Mouse (Mus musculus): ENCODE measurements around the gene Tnrc18. TPM values are rescaled to one million over a fixed set of nuclear protein-coding genes. Genes with fewer than 3 reads are reported as not detected.

The Tnrc18 gene
- polyA plus RNA-seq, 1 experiment from 2014 or later = 11.1 TPM

DNA sequence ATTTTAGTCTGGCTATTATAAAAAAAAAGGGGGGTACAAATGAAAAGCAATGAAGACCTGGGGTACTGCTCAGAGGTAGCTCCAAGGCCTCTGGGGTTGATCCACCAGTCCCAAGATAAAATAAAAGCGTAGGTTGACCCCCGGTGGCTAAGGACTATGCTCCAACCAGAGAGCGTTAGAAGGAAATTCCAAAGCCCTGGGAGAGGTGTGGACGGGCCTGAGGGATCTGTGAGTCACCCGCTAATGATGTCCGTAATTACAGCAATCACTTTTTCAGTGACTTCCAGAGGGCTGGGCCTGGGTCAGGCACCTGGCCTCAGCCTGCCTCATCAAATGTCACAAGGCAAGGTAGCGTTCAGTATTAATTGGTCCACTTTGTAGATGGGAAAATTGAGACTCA lies 9.8 kb downstream of the Tnrc18 start:
- no peak for ATAC-seq (replicated peaks; ENCODE audit: low FRiP score)
- no peak overlapping the region for H3K4me3 ChIP-seq (ENCODE audit: low read depth, low read length)
- WGBS = 80% methylated on average over 7 of the region's 7 CpGs
- no peak overlapping the region for H3K27ac ChIP-seq (ENCODE audit: low read depth, low read length)
- H3K9me3 ChIP-seq (ENCODE audit: control insufficient read depth, low read length) = no peaks in the 10 kb centered on the region
- no peak overlapping the region for H3K9ac ChIP-seq (ENCODE audit: low read depth, low read length)
- DNase-seq (ENCODE audit: low spot score) = no peak
- no peak overlapping the region for H3K4me2 ChIP-seq
- H3K4me1 ChIP-seq (replicated peaks; ENCODE audit: control insufficient read depth, insufficient read depth, low read length) = peaks cover 27% of the 10 kb centered on the region
- peaks cover 11% of the 10 kb centered on the region; the same call in 1 of the 2 replicates for H3K36me3 ChIP-seq (ENCODE audit: control insufficient read depth, insufficient read depth, low read length)
- H3K27me3 ChIP-seq (replicated peaks; ENCODE audit: control insufficient read depth, insufficient read depth, low read length) = peaks cover 18% of the 10 kb centered on the region

DNA sequence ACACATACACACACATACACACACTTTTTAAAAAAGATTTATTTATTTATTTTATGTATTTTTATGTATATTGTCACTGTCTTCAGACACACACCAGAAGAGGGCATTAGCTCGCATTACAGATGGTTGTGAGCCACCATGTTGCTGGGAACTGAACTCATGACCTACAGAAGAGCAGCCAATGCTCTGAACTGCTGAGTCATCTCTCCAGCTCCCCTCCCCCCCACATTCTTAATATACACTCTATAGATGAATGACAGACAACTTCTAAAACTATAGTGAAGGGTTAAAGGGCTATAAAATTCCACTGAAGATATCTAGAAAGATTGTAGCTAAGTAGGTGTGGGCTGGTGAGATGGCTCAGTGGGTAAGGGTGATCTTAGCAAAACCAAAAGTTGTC lies 13.7 kb downstream of the Tnrc18 start:
- Histone ChIP-seq H3K9ac (ENCODE audit: low read depth, low read length) (no peak overlapping the region), H3K4me2 (no peak overlapping the region), H3K27me3 (replicated peaks; ENCODE audit: control insufficient read depth, insufficient read depth, low read length) (no peaks in the 10 kb centered on the region), H3K9me3 (ENCODE audit: control insufficient read depth, low read length) (no peaks in the 10 kb centered on the region), H3K36me3 (ENCODE audit: control insufficient read depth, insufficient read depth, low read length) (peaks cover 11% of the 10 kb centered on the region; the same call in 1 of the 2 replicates), H3K4me3 (ENCODE audit: low read depth, low read length) (no peak overlapping the region), H3K4me1 (replicated peaks; ENCODE audit: control insufficient read depth, insufficient read depth, low read length) (peaks cover 42% of the 10 kb centered on the region), H3K27ac (ENCODE audit: low read depth, low read length) (no peak overlapping the region)
- no peak for DNase-seq (ENCODE audit: low spot score)
- WGBS = 93% methylated on average over 1 of the region's 1 CpGs
- no peak for ATAC-seq (replicated peaks; ENCODE audit: low FRiP score)

DNA sequence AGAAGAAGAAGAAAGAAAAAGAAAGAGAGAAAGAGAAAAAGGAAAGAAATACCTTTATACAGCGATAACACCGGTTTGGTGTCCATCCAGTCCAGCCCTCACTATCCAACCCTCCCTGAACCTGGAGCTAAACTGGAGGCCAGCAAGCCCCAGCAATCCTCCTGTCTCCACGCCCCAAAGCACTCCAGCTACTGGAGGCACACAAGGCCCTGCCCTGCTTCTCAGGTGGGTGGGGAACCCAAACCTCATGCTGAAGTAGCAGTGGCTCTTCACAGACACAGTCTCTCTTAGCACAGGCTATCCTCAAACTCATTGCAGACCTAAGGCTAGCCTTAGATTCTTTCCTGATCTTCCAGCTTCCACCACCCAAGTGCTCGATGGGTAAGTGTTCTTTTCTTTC lies 14.6 kb downstream of the Tnrc18 start:
- no peaks in the 10 kb centered on the region for H3K27me3 ChIP-seq (replicated peaks; ENCODE audit: control insufficient read depth, insufficient read depth, low read length)
- DNase-seq (ENCODE audit: low spot score) = no peak
- WGBS = 72% methylated on average over 4 of the region's 4 CpGs
- H3K36me3 ChIP-seq (ENCODE audit: control insufficient read depth, insufficient read depth, low read length) = peaks cover 10% of the 10 kb centered on the region; the same call in 1 of the 2 replicates
- H3K4me2 ChIP-seq = no peak overlapping the region
- ATAC-seq (replicated peaks; ENCODE audit: low FRiP score) = peak; percentile 44
- no peaks in the 10 kb centered on the region for H3K9me3 ChIP-seq (ENCODE audit: control insufficient read depth, low read length)
- H3K4me1 ChIP-seq (replicated peaks; ENCODE audit: control insufficient read depth, insufficient read depth, low read length) = peaks cover 42% of the 10 kb centered on the region
- no peak overlapping the region for H3K4me3 ChIP-seq (ENCODE audit: low read depth, low read length)
- no peak overlapping the region for H3K27ac ChIP-seq (ENCODE audit: low read depth, low read length)
- no peak overlapping the region for H3K9ac ChIP-seq (ENCODE audit: low read depth, low read length)

DNA sequence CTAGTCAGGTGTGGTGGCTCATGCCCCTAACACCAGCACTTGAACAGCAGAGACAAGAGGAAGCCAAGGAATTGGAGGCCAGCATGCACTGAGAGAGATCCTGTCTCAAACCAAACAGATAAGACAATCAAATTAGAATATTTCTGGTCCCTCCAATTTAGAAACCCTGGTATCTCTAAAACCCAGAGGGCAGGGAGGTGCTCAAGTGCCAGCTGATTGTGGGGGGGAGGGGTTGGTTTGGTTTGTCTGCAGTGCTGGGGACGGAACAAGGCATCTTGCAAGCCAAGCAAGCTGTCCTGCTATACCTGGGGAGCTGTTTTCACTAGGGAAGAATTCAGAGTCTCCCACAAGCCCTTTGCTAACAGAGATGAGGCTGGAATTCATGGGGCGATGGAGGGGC lies 15.5 kb downstream of the Tnrc18 start:
- Histone ChIP-seq H3K36me3 (ENCODE audit: control insufficient read depth, insufficient read depth, low read length) (peaks cover 3% of the 10 kb centered on the region; the same call in 1 of the 2 replicates), H3K9me3 (ENCODE audit: control insufficient read depth, low read length) (no peaks in the 10 kb centered on the region), H3K27ac (ENCODE audit: low read depth, low read length) (peak overlapping the region; percentile 70; the same call in 1 of the 2 replicates), H3K4me3 (ENCODE audit: low read depth, low read length) (no peak overlapping the region), H3K9ac (ENCODE audit: low read depth, low read length) (peak overlapping the region; percentile 12; the same call in 1 of the 2 replicates), H3K4me2 (peak overlapping the region; percentile 43), H3K4me1 (replicated peaks; ENCODE audit: control insufficient read depth, insufficient read depth, low read length) (peaks cover 42% of the 10 kb centered on the region), H3K27me3 (replicated peaks; ENCODE audit: control insufficient read depth, insufficient read depth, low read length) (no peaks in the 10 kb centered on the region)
- no peak for DNase-seq (ENCODE audit: low spot score)
- WGBS = 43% methylated on average over 2 of the region's 2 CpGs
- peak; percentile 85 for ATAC-seq (replicated peaks; ENCODE audit: low FRiP score)

DNA sequence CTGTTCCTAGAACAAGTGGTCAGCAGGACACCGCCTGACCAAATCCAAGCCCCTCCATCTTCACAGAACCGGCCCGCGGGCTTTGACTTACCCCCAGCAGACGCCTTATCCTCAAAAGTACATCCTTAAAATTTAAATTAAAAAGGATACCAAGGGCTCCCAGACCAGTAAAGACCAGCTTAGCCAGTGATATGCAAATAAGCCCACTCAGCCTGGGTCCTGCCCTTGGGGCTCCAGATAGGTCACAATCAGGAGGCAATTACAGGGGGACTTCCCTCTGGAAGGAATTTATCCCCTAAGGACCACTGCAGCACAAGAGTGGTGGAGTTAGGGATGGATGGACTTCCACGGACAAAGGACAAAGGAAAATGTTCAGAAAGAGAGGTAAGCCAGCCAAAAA lies 16.8 kb downstream of the Tnrc18 start:
- Histone ChIP-seq H3K4me3 (ENCODE audit: low read depth, low read length) (no peak overlapping the region), H3K9ac (ENCODE audit: low read depth, low read length) (no peak overlapping the region), H3K4me1 (replicated peaks; ENCODE audit: control insufficient read depth, insufficient read depth, low read length) (peaks cover 42% of the 10 kb centered on the region), H3K9me3 (ENCODE audit: control insufficient read depth, low read length) (no peaks in the 10 kb centered on the region), H3K4me2 (peak overlapping the region; percentile 59), H3K27me3 (replicated peaks; ENCODE audit: control insufficient read depth, insufficient read depth, low read length) (no peaks in the 10 kb centered on the region), H3K27ac (ENCODE audit: low read depth, low read length) (peak overlapping the region; percentile 70), H3K36me3 (ENCODE audit: control insufficient read depth, insufficient read depth, low read length) (0 out of 2 replicates have a peak, but pooled peaks cover 2% of the 10 kb centered on the region)
- no peak for DNase-seq (ENCODE audit: low spot score)
- ATAC-seq (replicated peaks; ENCODE audit: low FRiP score) = no peak
- WGBS = 23% methylated on average over 6 of the region's 6 CpGs

DNA sequence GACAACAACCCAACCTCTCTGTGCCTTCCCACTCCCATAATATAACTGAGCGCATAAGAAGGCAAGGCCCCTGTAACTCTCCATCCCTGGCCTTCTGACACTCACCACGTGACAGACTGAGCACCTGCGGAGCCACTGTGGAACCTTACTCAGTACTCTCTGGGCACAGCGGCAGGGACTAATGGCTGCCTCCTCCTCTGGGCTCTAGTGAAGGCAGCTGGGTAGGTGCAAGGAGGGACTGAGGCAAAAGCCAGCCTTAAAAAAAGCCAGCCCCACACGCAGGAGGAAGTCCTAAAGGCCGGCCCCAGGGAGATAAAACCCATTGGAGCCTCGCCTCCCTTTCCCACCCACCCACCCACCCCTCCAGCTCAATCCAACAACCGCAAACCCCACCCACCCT lies 17.3 kb downstream of the Tnrc18 start:
- Histone ChIP-seq H3K4me2 (peak overlapping the region; percentile 59), H3K27ac (ENCODE audit: low read depth, low read length) (peak overlapping the region; percentile 20), H3K27me3 (replicated peaks; ENCODE audit: control insufficient read depth, insufficient read depth, low read length) (no peaks in the 10 kb centered on the region), H3K9ac (ENCODE audit: low read depth, low read length) (peak overlapping the region; percentile 47), H3K4me1 (replicated peaks; ENCODE audit: control insufficient read depth, insufficient read depth, low read length) (peaks cover 42% of the 10 kb centered on the region), H3K4me3 (ENCODE audit: low read depth, low read length) (peak overlapping the region; percentile 17), H3K9me3 (ENCODE audit: control insufficient read depth, low read length) (no peaks in the 10 kb centered on the region), H3K36me3 (ENCODE audit: control insufficient read depth, insufficient read depth, low read length) (0 out of 2 replicates have a peak, but pooled peaks cover 2% of the 10 kb centered on the region)
- DNase-seq (ENCODE audit: low spot score) (no peak), ATAC-seq (replicated peaks; ENCODE audit: low FRiP score) (peak; percentile 71)
- 21% methylated on average over 8 of the region's 8 CpGs for WGBS

DNA sequence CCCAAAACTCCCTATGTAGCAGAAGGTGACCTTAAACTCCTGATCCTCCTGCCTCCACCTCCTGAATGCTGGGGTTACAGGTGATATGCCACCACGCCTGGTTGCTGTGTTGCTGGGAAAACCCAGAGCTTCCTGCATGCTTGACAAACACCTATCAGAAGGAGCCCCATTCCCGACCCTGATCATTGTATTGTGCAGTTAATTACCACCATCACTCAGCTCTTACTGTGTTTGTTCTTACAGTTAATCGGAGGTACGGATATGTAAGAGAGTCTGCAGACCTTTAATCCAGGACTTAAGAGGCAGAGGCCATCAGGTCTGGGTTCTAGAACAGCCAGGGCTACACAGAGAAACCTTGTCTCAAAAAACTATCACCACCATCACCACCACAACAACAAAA lies 18.2 kb downstream of the Tnrc18 start:
- H3K36me3 ChIP-seq (ENCODE audit: control insufficient read depth, insufficient read depth, low read length) = 0 out of 2 replicates have a peak, but pooled peaks cover 2% of the 10 kb centered on the region
- WGBS = 79% methylated on average over 4 of the region's 4 CpGs
- DNase-seq (ENCODE audit: low spot score) (no peak), ATAC-seq (replicated peaks; ENCODE audit: low FRiP score) (no peak)
- no peaks in the 10 kb centered on the region for H3K27me3 ChIP-seq (replicated peaks; ENCODE audit: control insufficient read depth, insufficient read depth, low read length)
- no peaks in the 10 kb centered on the region for H3K9me3 ChIP-seq (ENCODE audit: control insufficient read depth, low read length)
- no peak overlapping the region; the same call in 1 of the 2 replicates for H3K9ac ChIP-seq (ENCODE audit: low read depth, low read length)
- peaks cover 43% of the 10 kb centered on the region for H3K4me1 ChIP-seq (replicated peaks; ENCODE audit: control insufficient read depth, insufficient read depth, low read length)
- 0 out of 2 replicates have a peak overlapping the region, but pooled peaks have one; percentile 17 for H3K4me3 ChIP-seq (ENCODE audit: low read depth, low read length)
- H3K4me2 ChIP-seq = peak overlapping the region; percentile 59
- H3K27ac ChIP-seq (ENCODE audit: low read depth, low read length) = no peak overlapping the region; the same call in 1 of the 2 replicates

DNA sequence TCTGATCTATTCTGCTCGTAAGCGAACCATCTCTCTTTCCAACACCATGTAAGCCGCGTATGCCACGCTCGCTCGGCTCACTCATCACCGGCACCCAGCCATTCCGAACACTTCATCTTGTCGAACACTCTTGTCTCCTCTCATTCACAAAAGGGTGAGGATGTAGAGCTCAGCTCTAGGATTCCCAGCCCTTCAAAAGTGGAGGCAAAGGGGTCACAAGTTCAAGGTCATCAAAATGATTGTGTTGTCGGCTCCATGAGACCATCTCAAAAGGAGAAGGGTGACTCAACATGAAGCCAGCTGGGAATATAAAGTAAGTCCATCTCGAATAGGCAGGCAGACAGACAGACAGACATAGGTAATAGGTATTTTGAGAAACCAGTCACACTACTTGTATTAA lies 19.3 kb downstream of the Tnrc18 start:
- H3K27ac ChIP-seq (ENCODE audit: low read depth, low read length) = no peak overlapping the region

DNA sequence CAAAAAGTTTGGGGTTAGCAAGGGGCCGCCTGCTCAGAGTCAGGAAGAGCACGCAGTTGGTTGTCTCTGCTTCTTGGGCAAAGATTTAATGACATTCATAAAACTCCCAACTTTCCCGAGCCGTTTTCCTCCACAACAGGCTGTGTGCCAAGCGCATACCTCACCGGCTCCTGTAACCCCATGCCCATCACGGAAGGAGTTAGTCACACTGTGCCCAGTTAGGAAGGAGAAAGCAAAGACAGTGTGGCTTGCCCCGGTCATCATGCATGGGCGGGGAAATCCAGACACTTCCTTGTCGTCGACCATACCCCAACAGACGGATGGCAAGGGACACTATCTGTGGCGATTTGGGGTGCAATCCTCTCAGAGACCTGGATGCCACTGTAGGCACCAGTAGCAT lies 19.8 kb downstream of the Tnrc18 start:
- 86% methylated on average over 13 of the region's 13 CpGs for WGBS
- Histone ChIP-seq H3K4me3 (ENCODE audit: low read depth, low read length) (no peak overlapping the region), H3K27me3 (replicated peaks; ENCODE audit: control insufficient read depth, insufficient read depth, low read length) (no peaks in the 10 kb centered on the region), H3K36me3 (ENCODE audit: control insufficient read depth, insufficient read depth, low read length) (0 out of 2 replicates have a peak, but pooled peaks cover 2% of the 10 kb centered on the region), H3K4me1 (replicated peaks; ENCODE audit: control insufficient read depth, insufficient read depth, low read length) (peaks cover 38% of the 10 kb centered on the region), H3K9me3 (ENCODE audit: control insufficient read depth, low read length) (no peaks in the 10 kb centered on the region), H3K4me2 (no peak overlapping the region), H3K9ac (ENCODE audit: low read depth, low read length) (no peak overlapping the region), H3K27ac (ENCODE audit: low read depth, low read length) (no peak overlapping the region)
- DNase-seq (ENCODE audit: low spot score) = no peak
- no peak for ATAC-seq (replicated peaks; ENCODE audit: low FRiP score)

More for the DNA sequence above, 19.3 kb downstream of the Tnrc18 start:
- no peaks in the 10 kb centered on the region for H3K9me3 ChIP-seq (ENCODE audit: control insufficient read depth, low read length)
- H3K27me3 ChIP-seq (replicated peaks; ENCODE audit: control insufficient read depth, insufficient read depth, low read length) = no peaks in the 10 kb centered on the region
- 0 out of 2 replicates have a peak, but pooled peaks cover 2% of the 10 kb centered on the region for H3K36me3 ChIP-seq (ENCODE audit: control insufficient read depth, insufficient read depth, low read length)
- 91% methylated on average over 12 of the region's 12 CpGs for WGBS
- no peak overlapping the region for H3K4me2 ChIP-seq
- DNase-seq (ENCODE audit: low spot score) (no peak), ATAC-seq (replicated peaks; ENCODE audit: low FRiP score) (no peak)
- H3K4me1 ChIP-seq (replicated peaks; ENCODE audit: control insufficient read depth, insufficient read depth, low read length) = peaks cover 42% of the 10 kb centered on the region
- H3K9ac ChIP-seq (ENCODE audit: low read depth, low read length) = no peak overlapping the region
- H3K4me3 ChIP-seq (ENCODE audit: low read depth, low read length) = no peak overlapping the region

All from liver, embryonic 11.5 days (tissue).